Mouse (Mus musculus) neural tube, embryonic 15.5 days (tissue): ENCODE data around the gene Dpf3. TPM values are rescaled to one million over a fixed set of nuclear protein-coding genes. Genes with fewer than 3 reads are reported as not detected.
A peak's percentile ranks its signal among the peaks of the same experiment; 100 is the strongest.

Source experiments
- ATAC-seq: fragments of 200-750 bp; cut with Nextera tagmentation; 2 replicates; pipeline ENCODE4 v1.8.0; 2017; ENCODE audit warnings: mild to moderate bottlenecking, moderate TSS enrichment, moderate library complexity; ENCODE audit not compliant: low FRiP score
- H3K27ac ChIP-seq: fragments of 300-500 bp; sonication (generic); replicated peaks from 2 replicates; pipeline ENCODE4 v1.5.1; 2015; ENCODE audit warnings: mild to moderate bottlenecking, inconsistent platforms
- H3K27me3 ChIP-seq: fragments of 300-500 bp; sonication (generic); replicated peaks from 2 replicates; pipeline ENCODE4 v1.6.1; 2015; ENCODE audit warnings: inconsistent platforms
- H3K36me3 ChIP-seq: fragments of 300-500 bp; sonication (generic); 2 replicates; pipeline ENCODE4 v1.6.1; 2015; ENCODE audit warnings: inconsistent platforms
- H3K4me1 ChIP-seq: fragments of 300-500 bp; sonication (generic); 2 replicates; pipeline ENCODE4 v1.6.1; 2015; ENCODE audit warnings: inconsistent platforms
- H3K4me2 ChIP-seq: fragments of 300-500 bp; sonication (generic); 2 replicates; pipeline ENCODE4 v1.6.1; 2015; ENCODE audit warnings: inconsistent platforms, mild to moderate bottlenecking, moderate library complexity
- H3K4me3 ChIP-seq: fragments of 300-500 bp; sonication (generic); replicated peaks from 2 replicates; pipeline ENCODE4 v1.5.1; 2015; ENCODE audit warnings: mild to moderate bottlenecking, inconsistent platforms
- H3K9ac ChIP-seq: fragments of 300-500 bp; sonication (generic); replicated peaks from 2 replicates; pipeline ENCODE4 v1.6.1; 2015; ENCODE audit warnings: mild to moderate bottlenecking, inconsistent platforms
- H3K9me3 ChIP-seq: fragments of 300-500 bp; sonication (generic); replicated peaks from 2 replicates; pipeline ENCODE4 v1.6.1; 2016; ENCODE audit warnings: inconsistent platforms
- WGBS: fragments of 180-500 bp; shearing (Covaris S2); methylation state at CpG from one replicate; pipeline ENCODE4 v1.1.7; 2015; ENCODE audit warnings: mixed read lengths; 5-methylcytosine and 5-hydroxymethylcytosine counted together
- polyA plus RNA-seq: library from polyadenylated mRNA; unstranded; fragments of >200 nt; fragmentation: Nextera tagmentation; extraction: Ambion mirVana; gene quantifications from 2 replicates; pipeline ENCODE4 v1.2.1, GENCODE M21; 2015

The Dpf3 gene
- polyA plus RNA-seq, 1 experiment from 2014 or later = 15.5 TPM

DNA sequence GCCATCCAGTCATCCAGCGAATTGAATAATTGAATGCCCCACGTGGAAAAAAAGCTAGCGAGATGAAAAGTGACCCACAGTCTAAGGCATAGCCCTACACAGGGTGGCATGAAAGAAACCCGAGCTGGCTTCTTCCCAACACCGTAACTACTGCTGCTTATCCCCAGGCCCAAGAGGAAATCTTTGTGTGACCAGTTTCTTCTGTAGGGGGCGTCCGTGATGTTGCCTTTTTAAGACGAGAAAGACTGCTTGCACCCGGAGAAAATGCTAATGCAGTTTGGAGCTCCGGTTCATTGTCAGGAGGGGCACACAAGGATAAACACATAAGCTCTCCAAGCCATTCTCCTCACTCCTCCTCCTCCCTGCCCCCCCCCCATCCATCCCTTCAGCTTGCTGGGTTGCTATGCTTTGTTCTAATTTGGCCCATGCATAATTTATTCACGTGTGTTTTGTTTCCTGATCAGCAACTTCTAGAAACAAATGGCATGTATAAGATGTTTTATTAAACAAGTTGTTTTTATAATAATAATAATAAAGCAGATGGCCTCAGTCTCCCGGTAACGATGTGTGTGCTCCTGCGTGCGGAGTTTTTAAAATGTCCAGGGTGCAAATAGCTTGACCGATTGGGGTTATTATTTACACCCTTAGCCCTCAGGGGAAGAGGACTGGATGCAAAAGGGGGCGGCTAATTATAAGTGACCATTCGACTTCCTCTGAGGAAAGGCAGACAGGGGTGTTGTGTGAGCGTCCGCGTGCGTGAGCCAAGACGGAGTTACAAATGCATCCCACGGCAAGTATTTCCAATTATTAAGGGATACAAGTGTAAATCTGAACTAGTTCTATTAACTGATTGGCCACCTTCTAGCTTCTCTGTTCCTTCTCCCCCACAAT, 2.4 kb downstream of the Dpf3 start:
- peak overlapping the region; percentile 77 for H3K9ac ChIP-seq
- no peaks in the 10 kb centered on the region for H3K9me3 ChIP-seq
- H3K4me1 ChIP-seq = peaks cover 31% of the 10 kb centered on the region
- H3K4me2 ChIP-seq = peak overlapping the region; percentile 98
- H3K27ac ChIP-seq = peak overlapping the region; percentile 86
- H3K36me3 ChIP-seq = no peaks in the 10 kb centered on the region
- H3K4me3 ChIP-seq = peak overlapping the region; percentile 82
- ATAC-seq = no peak
- H3K27me3 ChIP-seq = no peaks in the 10 kb centered on the region
- 2% methylated on average over 24 of the region's 24 CpGs for WGBS

DNA sequence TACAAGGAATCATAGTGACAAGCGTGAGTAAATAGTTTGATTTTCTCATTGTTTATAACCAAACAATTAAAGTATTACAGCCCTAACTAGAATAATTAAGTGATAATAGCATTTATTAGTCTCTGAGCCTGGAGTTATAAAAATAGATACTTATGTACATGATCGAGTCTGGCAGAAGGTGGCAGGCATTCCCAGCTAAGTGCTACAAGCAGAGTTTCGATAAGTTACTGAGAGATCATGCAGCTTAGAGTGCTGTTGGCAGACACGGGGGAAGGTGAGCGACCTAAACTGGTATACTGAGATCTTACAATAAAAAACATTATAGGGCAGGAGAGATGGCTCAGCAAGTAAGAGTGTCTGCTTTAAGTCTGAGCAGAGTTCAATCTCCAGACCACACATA, 3.9 kb downstream of the Dpf3 start:
- H3K4me1 ChIP-seq = peaks cover 24% of the 10 kb centered on the region
- no peak overlapping the region for H3K9ac ChIP-seq
- H3K27me3 ChIP-seq = no peaks in the 10 kb centered on the region
- H3K27ac ChIP-seq = no peak overlapping the region
- no peaks in the 10 kb centered on the region for H3K9me3 ChIP-seq
- ATAC-seq = no peak
- 71% methylated on average over 5 of the region's 5 CpGs for WGBS
- no peaks in the 10 kb centered on the region for H3K36me3 ChIP-seq
- H3K4me3 ChIP-seq = no peak overlapping the region
- no peak overlapping the region for H3K4me2 ChIP-seq

DNA sequence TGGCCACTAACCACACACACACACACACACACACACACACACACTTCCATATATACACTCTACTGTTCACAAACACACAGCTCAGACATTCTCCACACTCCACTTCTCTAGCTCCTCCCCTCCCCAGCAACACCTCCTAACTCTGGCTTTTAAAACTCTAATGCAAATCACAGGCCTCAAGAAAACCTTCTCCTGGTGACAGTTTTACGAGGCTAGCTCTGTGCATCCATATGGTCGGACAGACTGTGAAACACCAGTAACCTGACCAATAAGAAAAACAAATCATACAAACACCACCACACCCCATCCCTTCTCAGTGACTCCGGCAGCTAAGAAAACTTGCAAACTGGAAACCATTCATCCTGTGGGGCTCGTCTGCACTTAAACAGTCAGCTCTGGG, 6.1 kb downstream of the Dpf3 start:
- H3K9ac ChIP-seq = no peak overlapping the region
- no peaks in the 10 kb centered on the region for H3K27me3 ChIP-seq
- H3K4me1 ChIP-seq = peaks cover 20% of the 10 kb centered on the region
- WGBS = 38% methylated on average over 4 of the region's 4 CpGs
- H3K4me3 ChIP-seq = no peak overlapping the region
- no peak overlapping the region for H3K27ac ChIP-seq
- H3K9me3 ChIP-seq = no peaks in the 10 kb centered on the region
- no peak for ATAC-seq
- H3K4me2 ChIP-seq = no peak overlapping the region
- no peaks in the 10 kb centered on the region for H3K36me3 ChIP-seq

DNA sequence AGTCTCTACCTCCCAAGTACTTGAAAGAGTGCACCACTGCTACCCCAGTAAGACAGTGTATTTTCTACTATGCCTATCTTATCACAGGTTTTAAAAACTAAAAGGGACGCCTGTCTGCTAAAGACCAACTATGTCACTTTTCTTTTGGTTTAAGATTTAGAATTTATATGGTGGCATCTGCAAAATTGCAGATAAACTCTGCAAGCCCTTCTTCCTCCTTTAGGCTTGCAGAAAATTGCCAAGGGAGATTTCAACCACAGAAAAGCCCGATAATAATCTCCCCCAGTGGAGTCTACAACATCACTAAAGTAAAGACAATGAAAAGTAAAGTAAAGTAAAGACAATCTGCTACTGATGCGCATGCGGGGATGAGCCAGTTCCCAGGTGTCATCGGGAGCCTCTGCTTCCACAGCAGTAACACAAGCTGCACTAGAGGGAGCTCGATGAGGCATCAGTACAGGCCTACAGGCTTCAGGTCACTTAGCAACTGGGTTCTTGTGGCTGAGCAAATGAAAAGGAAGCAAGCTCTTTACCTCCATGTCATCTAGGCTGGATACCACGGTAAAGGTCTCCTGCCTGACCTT, 7.6 kb downstream of the Dpf3 start:
- Histone ChIP-seq H3K36me3 (no peaks in the 10 kb centered on the region), H3K27me3 (no peaks in the 10 kb centered on the region), H3K9ac (no peak overlapping the region), H3K4me2 (no peak overlapping the region), H3K4me1 (peaks cover 22% of the 10 kb centered on the region), H3K9me3 (no peaks in the 10 kb centered on the region), H3K27ac (no peak overlapping the region), H3K4me3 (no peak overlapping the region)
- 72% methylated on average over 7 of the region's 7 CpGs for WGBS
- ATAC-seq = no peak

DNA sequence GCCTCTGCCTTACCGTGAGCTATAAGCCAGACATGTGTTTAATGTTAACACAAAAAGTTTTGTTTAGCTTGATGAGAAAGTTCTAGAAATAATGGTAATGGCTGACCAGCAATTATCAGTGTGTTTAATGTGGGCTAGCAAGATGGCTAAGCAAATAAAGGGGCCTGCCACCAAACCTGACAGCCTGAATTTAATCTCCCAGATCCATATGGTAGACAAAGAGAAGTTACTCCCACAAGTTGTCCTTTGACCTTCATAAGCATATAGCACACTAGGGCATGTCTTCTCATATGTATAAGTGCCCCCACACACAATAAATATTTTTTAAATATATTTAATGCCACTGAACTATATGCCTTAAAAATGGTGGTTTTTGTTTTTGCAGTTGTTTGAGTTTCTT, 8.4 kb downstream of the Dpf3 start:
- no peak overlapping the region for H3K9ac ChIP-seq
- ATAC-seq = no peak
- 80% methylated on average over 1 of the region's 1 CpGs for WGBS

DNA sequence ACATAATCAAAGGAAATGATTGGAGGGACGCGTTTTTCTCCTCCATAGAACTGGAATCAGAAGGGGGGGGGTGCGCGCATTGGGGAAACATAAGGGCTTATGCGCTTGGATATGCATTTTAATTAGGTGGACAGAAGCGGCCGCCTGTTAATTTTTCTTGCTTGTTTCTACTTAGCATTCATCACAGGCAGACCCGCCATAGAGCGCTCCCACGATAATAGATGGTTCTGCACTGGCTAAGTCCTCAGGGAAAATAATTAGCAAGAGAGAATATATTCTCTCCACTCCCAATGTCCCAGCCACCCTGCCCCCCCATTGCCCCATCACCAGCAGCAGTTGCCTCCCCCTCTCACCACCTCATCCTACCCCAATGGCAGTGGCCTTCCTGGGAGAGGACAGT, 11.2 kb downstream of the Dpf3 start:
- H3K9ac ChIP-seq = no peak overlapping the region
- WGBS = 39% methylated on average over 10 of the region's 10 CpGs
- H3K9me3 ChIP-seq = no peaks in the 10 kb centered on the region
- peaks cover 30% of the 10 kb centered on the region for H3K4me1 ChIP-seq
- no peak overlapping the region for H3K4me3 ChIP-seq
- no peak overlapping the region for H3K27ac ChIP-seq
- H3K4me2 ChIP-seq = no peak overlapping the region
- H3K36me3 ChIP-seq = no peaks in the 10 kb centered on the region
- no peaks in the 10 kb centered on the region for H3K27me3 ChIP-seq
- no peak for ATAC-seq

More for the DNA sequence above, 8.4 kb downstream of the Dpf3 start:
- Histone ChIP-seq H3K9me3 (no peaks in the 10 kb centered on the region), H3K4me1 (peaks cover 18% of the 10 kb centered on the region), H3K27ac (no peak overlapping the region), H3K4me2 (no peak overlapping the region), H3K36me3 (no peaks in the 10 kb centered on the region), H3K4me3 (no peak overlapping the region), H3K27me3 (no peaks in the 10 kb centered on the region)

DNA sequence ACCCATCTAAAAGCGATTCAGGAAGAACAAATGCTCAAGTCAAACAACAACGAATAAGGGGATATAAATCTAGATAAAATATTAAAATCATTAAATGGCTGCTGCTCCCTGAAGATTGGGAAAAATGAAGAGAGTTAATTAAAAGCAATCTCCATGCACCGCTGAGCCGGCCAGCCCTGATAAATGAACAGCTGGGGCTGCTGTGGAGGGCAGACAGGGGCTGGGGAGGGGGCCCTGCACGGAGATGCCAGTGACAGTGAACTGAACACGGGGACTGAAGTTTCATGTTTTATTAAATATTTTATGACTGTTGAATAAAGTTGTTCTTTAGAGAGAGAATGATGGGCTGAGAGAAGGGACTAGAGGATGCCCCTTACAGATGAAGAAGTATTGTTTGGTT, 12.1 kb downstream of the Dpf3 start:
- WGBS = 21% methylated on average over 6 of the region's 6 CpGs
- H3K27ac ChIP-seq = no peak overlapping the region

DNA sequence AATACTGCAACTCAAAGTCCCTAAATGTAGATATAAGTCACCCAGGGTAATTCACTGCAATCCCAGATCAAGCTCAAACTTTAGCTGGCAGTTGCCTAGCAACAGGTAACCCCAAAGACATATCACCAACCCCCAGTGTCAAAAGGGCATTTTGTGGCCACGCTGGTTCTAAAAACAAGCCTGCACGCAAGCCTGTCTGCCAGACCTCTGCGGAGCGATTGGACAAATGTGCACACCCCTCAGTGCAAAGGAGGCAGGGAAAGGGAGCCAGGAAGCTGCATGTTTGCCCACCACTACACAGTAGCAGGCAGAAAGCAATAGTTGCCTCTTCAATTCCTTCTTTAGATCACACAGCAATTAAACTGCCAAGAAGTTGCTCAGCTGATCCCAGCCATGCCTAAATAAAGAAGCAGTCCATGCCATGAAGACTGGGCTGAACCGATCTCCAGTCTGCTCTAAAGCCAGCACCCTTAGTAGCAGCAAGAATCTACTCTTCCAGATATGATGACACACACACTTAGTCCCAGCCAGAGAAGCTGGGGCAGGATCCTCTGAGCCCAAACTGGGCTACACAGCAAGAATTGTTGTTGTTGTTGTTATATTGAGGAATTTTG, 13.4 kb downstream of the Dpf3 start:
- Histone ChIP-seq H3K4me1 (peaks cover 34% of the 10 kb centered on the region), H3K36me3 (no peaks in the 10 kb centered on the region), H3K9me3 (no peaks in the 10 kb centered on the region), H3K4me2 (no peak overlapping the region), H3K9ac (no peak overlapping the region), H3K4me3 (no peak overlapping the region), H3K27ac (0 out of 2 replicates have a peak overlapping the region, but pooled peaks have one; percentile 29), H3K27me3 (no peaks in the 10 kb centered on the region)
- WGBS = 40% methylated on average over 5 of the region's 5 CpGs
- no peak for ATAC-seq

More for the DNA sequence above, 12.1 kb downstream of the Dpf3 start:
- Histone ChIP-seq H3K36me3 (no peaks in the 10 kb centered on the region), H3K9me3 (no peaks in the 10 kb centered on the region), H3K27me3 (no peaks in the 10 kb centered on the region), H3K4me2 (no peak overlapping the region), H3K9ac (no peak overlapping the region), H3K4me1 (peaks cover 34% of the 10 kb centered on the region), H3K4me3 (no peak overlapping the region)
- no peak for ATAC-seq

DNA sequence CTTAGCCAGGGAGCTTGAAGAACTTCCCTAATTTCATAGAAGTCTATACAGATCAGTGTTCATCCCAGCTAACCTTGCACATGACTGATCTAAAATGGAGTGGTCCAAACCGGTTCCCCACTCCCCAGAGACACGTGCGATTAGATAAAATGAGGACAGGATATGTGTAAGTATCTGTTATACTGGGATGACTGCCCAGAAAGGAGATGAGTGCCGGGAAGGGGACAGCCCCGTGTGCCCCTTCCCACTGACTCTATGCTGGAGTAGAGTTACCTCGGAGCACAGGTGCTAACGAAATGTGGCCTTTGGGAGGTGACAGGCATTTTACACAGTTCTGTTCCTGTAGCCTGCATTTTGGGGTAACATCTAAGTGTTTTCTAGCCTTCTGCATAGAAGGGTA, 15.8 kb downstream of the Dpf3 start:
- no peak overlapping the region for H3K9ac ChIP-seq
- 82% methylated on average over 7 of the region's 7 CpGs for WGBS
- no peaks in the 10 kb centered on the region for H3K27me3 ChIP-seq
- no peak overlapping the region for H3K27ac ChIP-seq
- no peaks in the 10 kb centered on the region for H3K9me3 ChIP-seq
- no peak overlapping the region for H3K4me3 ChIP-seq
- H3K36me3 ChIP-seq = no peaks in the 10 kb centered on the region
- no peak for ATAC-seq
- no peak overlapping the region for H3K4me2 ChIP-seq
- H3K4me1 ChIP-seq = peaks cover 36% of the 10 kb centered on the region

DNA sequence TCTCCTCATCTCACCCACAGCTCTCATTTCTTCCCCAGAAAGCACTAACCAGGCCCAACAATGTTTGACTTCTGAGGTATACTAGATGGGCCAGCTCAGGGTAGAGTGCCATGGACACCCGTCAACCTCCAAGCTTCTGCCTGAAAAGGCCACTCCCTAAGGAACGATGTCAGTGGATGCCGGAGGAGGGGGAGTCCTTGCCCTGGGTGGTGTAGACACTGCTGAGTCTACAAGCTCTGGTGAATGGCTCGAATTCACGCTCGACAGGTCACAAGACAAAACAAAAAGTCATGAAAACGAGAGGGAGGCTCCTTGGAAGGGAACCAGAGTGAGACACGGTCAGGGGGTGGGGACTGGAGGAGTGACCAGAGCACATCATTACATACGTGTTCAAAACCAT, 17.4 kb downstream of the Dpf3 start:
- Histone ChIP-seq H3K27ac (no peak overlapping the region), H3K27me3 (no peaks in the 10 kb centered on the region), H3K4me3 (no peak overlapping the region), H3K4me1 (peaks cover 26% of the 10 kb centered on the region; the same call in 1 of the 2 replicates), H3K36me3 (no peaks in the 10 kb centered on the region), H3K9ac (no peak overlapping the region), H3K4me2 (no peak overlapping the region), H3K9me3 (no peaks in the 10 kb centered on the region)
- 51% methylated on average over 9 of the region's 9 CpGs for WGBS
- no peak for ATAC-seq

DNA sequence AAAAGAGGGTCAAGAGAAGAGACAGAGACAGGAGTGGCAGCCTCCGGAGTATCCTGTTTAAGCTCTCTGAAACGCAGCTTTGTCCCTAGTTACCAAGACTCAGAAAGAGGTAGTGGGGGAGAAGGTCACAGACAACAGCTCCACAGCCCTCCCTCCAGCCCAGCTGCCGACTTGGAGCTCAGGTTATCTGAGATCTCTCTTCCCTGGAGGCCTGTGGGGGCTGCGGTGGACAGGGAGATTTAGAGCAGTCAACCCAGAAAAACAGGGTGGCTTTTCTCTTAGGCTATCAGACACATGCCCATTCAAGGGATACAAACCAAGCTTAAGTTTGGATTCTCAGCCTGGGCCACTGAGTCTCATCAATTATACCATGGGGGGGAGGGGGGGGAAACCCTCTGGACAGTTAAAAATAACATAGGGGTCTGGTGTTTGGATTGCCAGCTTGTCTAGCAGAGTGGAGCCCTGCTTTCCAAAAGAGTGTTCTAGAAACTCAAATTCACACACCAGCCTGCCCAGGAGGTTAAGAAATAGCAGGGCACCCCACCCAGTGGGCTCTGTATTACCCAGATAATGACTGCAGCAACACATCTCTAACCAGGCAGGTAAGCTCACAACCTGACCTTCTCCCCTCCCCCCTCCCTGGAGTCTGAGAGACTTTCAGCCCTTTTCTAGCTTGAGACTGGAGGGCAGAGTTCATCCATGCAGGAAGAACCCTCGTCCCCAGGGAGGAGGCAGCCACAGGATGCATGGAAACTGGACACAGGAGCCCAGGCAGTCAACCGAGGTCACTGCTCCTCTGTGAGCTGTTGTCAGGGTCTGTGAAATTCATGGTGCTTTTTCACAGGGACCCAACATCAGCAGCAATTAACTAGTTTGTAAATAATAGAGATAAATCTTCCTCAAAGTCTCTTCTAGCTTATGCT, 20.7 kb downstream of the Dpf3 start:
- Histone ChIP-seq H3K4me1 (peaks cover 14% of the 10 kb centered on the region; the same call in 1 of the 2 replicates), H3K27me3 (no peaks in the 10 kb centered on the region), H3K9me3 (no peaks in the 10 kb centered on the region), H3K36me3 (no peaks in the 10 kb centered on the region), H3K4me2 (no peak overlapping the region), H3K4me3 (no peak overlapping the region), H3K9ac (no peak overlapping the region), H3K27ac (no peak overlapping the region)
- 37% methylated on average over 6 of the region's 6 CpGs for WGBS
- no peak for ATAC-seq
